Mouse (Mus musculus): ENCODE results near the gene Serpinb9g. TPM values are rescaled to one million over a fixed set of nuclear protein-coding genes. Genes with fewer than 3 reads are reported as not detected.
"Not testable (repeated sequence)": the region's sequence is repeated elsewhere in the genome, so short reads cannot be mapped to it uniquely, and the experiment has no call there.

Gene Serpinb9g
- polyA plus RNA-seq (2015; fragmentation: Nextera tagmentation; extraction: Ambion mirVana) = not detected in 2 replicates

DNA sequence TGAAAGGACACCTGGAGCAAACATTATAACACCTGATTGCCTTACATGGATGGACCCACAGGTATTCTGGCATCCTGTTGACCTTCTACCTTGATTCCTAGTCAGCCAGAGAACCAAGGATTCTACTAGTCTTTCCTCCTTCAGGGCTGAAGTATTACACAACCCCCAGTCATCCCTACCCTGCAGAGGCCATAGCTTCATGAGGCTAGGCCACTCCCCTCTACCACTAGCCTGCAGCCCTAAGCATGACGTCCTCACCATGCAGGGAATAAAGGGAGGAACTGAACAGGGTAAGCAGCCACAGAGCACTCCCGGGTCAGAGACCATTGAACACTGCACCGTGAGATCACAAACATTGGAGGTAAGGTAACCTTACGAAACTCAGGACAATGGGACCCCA is at the start of gene Serpinb9g:
TSS of gene Serpinb9g (plus strand) at position 301 of the 400 bp plus-strand sequence.
- H3K36me3 ChIP-seq (ENCODE audit: control insufficient read depth, insufficient read depth); H3K9me3 ChIP-seq (ENCODE audit: control insufficient read depth); H3K4me2 ChIP-seq (replicated peaks; ENCODE audit: low read depth); H3K4me3 ChIP-seq (ENCODE audit: low read depth, low read length); ATAC-seq; H3K27me3 ChIP-seq (replicated peaks; ENCODE audit: control insufficient read depth, insufficient read depth, low read length); H3K9ac ChIP-seq (ENCODE audit: low read depth, low read length); H3K27ac ChIP-seq (ENCODE audit: low read depth, low read length); H3K4me1 ChIP-seq (replicated peaks; ENCODE audit: control insufficient read depth, insufficient read depth, low read length): not testable (repeated sequence)
- WGBS = 84% methylated on average over 4 of the region's 4 CpGs

DNA sequence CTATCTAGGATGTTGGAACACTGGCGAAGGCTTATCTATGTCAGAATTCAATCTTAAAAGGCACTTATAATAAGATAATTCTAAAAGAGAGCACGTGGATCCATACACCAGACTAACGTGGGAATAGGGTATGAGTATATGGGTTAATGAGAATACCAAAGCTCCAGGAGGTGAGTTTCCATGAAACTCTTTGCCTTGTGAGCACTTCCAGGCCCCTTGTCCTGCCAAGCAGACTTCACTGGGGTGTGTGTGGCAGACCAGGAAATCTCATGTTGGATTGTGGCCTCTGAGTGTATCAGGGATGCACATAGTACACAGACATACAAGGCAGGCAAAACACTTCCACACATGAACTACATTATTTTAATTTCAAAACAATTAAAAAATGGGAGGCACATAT is 718 bp upstream of the Serpinb9g start:
- not testable (repeated sequence) for H3K9me3 ChIP-seq (ENCODE audit: control insufficient read depth); H3K27me3 ChIP-seq (replicated peaks; ENCODE audit: control insufficient read depth, insufficient read depth, low read length); H3K4me1 ChIP-seq (replicated peaks; ENCODE audit: control insufficient read depth, insufficient read depth, low read length); H3K9ac ChIP-seq (ENCODE audit: low read depth, low read length); H3K36me3 ChIP-seq (ENCODE audit: control insufficient read depth, insufficient read depth); H3K4me2 ChIP-seq (replicated peaks; ENCODE audit: low read depth); H3K4me3 ChIP-seq (ENCODE audit: low read depth, low read length); H3K27ac ChIP-seq (ENCODE audit: low read depth, low read length); ATAC-seq
- 85% methylated on average over 3 of the region's 3 CpGs for WGBS

DNA sequence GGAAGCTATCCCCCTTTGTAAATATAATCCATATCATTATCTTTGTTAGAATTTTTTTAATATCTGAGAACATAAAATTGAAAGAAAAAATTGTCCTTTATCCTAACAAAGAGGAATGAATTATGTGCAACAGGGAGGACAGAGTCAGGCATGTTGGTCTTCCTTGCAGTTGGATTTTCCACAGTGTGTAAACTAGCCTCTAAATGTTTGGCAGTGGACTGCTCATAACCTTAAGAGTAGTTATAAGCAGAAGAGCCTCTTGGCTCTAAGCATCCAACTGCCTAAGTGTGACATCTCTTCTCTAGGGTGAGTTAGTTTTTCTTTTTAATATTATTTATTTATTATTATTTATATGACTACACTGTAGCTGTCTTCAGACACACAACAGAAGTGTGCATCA is 40.0 kb downstream of the Serpinb9g start:
- Histone ChIP-seq H3K27me3 (replicated peaks; ENCODE audit: control insufficient read depth, insufficient read depth, low read length) (no peaks in the 10 kb centered on the region), H3K9ac (ENCODE audit: low read depth, low read length) (no peak overlapping the region), H3K4me3 (ENCODE audit: low read depth, low read length) (no peak overlapping the region), H3K27ac (ENCODE audit: low read depth, low read length) (no peak overlapping the region), H3K9me3 (ENCODE audit: control insufficient read depth) (no peaks in the 10 kb centered on the region), H3K4me2 (replicated peaks; ENCODE audit: low read depth) (no peak overlapping the region), H3K36me3 (ENCODE audit: control insufficient read depth, insufficient read depth) (no peaks in the 10 kb centered on the region), H3K4me1 (replicated peaks; ENCODE audit: control insufficient read depth, insufficient read depth, low read length) (no peaks in the 10 kb centered on the region)
- ATAC-seq = no peak
- TF ChIP-seq CTCF (IDR thresholded peaks at IDR 0.05; ENCODE audit: low read depth) = no peak

DNA sequence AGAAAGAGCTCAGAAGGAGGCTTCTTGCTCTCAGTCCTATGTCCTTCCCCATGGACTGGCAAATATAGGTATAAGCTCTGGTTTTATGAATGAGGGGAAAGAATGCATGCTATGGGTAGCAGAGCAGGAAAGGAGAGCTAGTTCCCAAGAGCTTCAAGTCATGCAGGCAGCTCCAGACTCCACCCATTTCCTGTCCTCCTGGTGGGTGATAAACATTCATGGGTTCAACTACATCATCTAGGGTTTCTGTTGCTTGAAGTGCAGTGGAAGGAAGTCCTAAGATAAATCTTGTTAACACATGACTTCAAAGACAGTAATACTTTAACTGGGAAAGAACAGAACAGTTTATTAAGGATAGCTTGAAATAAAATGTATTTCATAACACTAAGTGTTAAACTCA is 48.2 kb downstream of the Serpinb9g start:
- Histone ChIP-seq H3K9me3 (ENCODE audit: control insufficient read depth) (no peaks in the 10 kb centered on the region), H3K27me3 (replicated peaks; ENCODE audit: control insufficient read depth, insufficient read depth, low read length) (no peaks in the 10 kb centered on the region), H3K27ac (ENCODE audit: low read depth, low read length) (no peak overlapping the region), H3K36me3 (ENCODE audit: control insufficient read depth, insufficient read depth) (no peaks in the 10 kb centered on the region), H3K4me3 (ENCODE audit: low read depth, low read length) (no peak overlapping the region), H3K4me1 (replicated peaks; ENCODE audit: control insufficient read depth, insufficient read depth, low read length) (no peaks in the 10 kb centered on the region), H3K4me2 (replicated peaks; ENCODE audit: low read depth) (no peak overlapping the region), H3K9ac (ENCODE audit: low read depth, low read length) (no peak overlapping the region)
- no peak for TF ChIP-seq CTCF (IDR thresholded peaks at IDR 0.05; ENCODE audit: low read depth)
- ATAC-seq = no peak

Other genes starting within 250 kb of the Serpinb9g start
- not detected in 2 replicates for gene Serpinb9e, start 235.2 kb upstream of the Serpinb9g start, polyA plus RNA-seq (2015; fragmentation: Nextera tagmentation; extraction: Ambion mirVana)
- gene Serpinb9f, start 160.7 kb upstream of the Serpinb9g start, polyA plus RNA-seq (2015; fragmentation: Nextera tagmentation; extraction: Ambion mirVana) = not detected in 2 replicates
- gene Gm11397, start 89.0 kb upstream of the Serpinb9g start, polyA plus RNA-seq (2015; fragmentation: Nextera tagmentation; extraction: Ambion mirVana) = not detected in 2 replicates
- not detected in 2 replicates for gene Serpinb6d, start 176.6 kb downstream of the Serpinb9g start, polyA plus RNA-seq (2015; fragmentation: Nextera tagmentation; extraction: Ambion mirVana)